Mouse (Mus musculus) liver, adult 2 months (tissue): ENCODE measurements around the gene Dhrs3.

ENCODE experiments used
- CTCF ChIP-seq: fragments of 200-500 bp; IDR thresholded peaks from 2 replicates; pipeline ENCODE4 v1.5.1; 2011; ENCODE audit warnings: low read depth, low read length, control low read depth
- POLR2A ChIP-seq: fragments of 200-500 bp; IDR thresholded peaks from 2 replicates; pipeline ENCODE4 v1.6.1; 2011; ENCODE audit warnings: low read length, control low read depth; ENCODE audit not compliant: insufficient read depth; ENCODE audit errors: extremely low read depth

GRCm38 (mm10) chr4:144931167-144931566 lies 38.5 kb downstream of the Dhrs3 start:
- TF ChIP-seq POLR2A (no peak), CTCF (no peak)
